Mouse (Mus musculus) thymus, adult 2 months (tissue): ENCODE measurements around the gene Krtap24-1.

Experiments used
- CTCF ChIP-seq: fragments of 200-500 bp; IDR thresholded peaks from 2 replicates; pipeline ENCODE4 v1.5.1; 2012; ENCODE audit warnings: mild to moderate bottlenecking, control low read depth, low read length, moderate library complexity, borderline replicate concordance; ENCODE audit not compliant: control insufficient read depth, poor library complexity, insufficient read depth; ENCODE audit errors: extremely low read depth
- POLR2A ChIP-seq: fragments of 200-500 bp; IDR thresholded peaks from 2 replicates; pipeline ENCODE4 v1.6.1; 2012; ENCODE audit warnings: mild to moderate bottlenecking, low read length, control low read depth, moderate library complexity; ENCODE audit not compliant: control insufficient read depth, poor library complexity, insufficient read depth; ENCODE audit errors: extremely low read depth

DNA sequence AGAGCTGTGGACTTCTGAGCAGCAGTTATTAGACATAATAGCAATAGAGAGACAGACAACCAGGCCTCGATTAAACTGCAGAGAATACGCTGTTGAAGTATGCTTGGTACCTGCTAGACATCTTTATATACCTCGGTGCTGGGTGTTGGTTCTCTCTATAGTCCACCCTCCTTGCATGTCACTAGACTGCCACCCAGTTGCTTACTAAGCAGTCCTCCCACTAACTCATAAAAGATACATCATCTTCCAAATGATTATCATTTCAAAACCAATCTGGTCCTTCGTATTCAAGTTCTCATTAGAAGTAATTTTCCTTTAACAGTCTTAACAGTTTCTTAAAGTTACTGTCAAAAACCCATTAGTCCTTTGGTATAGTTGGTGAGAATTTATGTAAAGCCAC lies 15.5 kb upstream of the Krtap24-1 start, which contains the start of gene 2310079G19Rik:
- TF ChIP-seq POLR2A (no peak), CTCF (no peak)
